Mouse (Mus musculus): ENCODE data around the gene Rala. TPM values are rescaled to one million over a fixed set of nuclear protein-coding genes. Genes with fewer than 3 reads are reported as not detected.

Gene Rala
- 44.2 TPM for polyA plus RNA-seq (2014; fragmentation: Illumina TruSeq; extraction: RNeasy Lipid Tissue Mini Kit (QIAGEN cat#74804); ENCODE audit: low read depth, low replicate concordance)

GRCm38 (mm10) chr13:17944078-17944917 is at the start of gene Rala:
TSS of gene Rala (minus strand) at chr13:17944239.

GRCm38 (mm10) chr13:17992697-17993514 is 48.9 kb upstream of the Rala start, which contains the start of gene Yae1d1:
TSS of gene Yae1d1 (minus strand) at chr13:17993349.

Other genes starting within 250 kb of the Rala start
- gene Mplkip, start 249.0 kb downstream of the Rala start, polyA plus RNA-seq (2014; fragmentation: Illumina TruSeq; extraction: RNeasy Lipid Tissue Mini Kit (QIAGEN cat#74804); ENCODE audit: low read depth, low replicate concordance): 163 TPM
- 6.4 TPM for gene Sugct, start 248.7 kb downstream of the Rala start, polyA plus RNA-seq (2014; fragmentation: Illumina TruSeq; extraction: RNeasy Lipid Tissue Mini Kit (QIAGEN cat#74804); ENCODE audit: low read depth, low replicate concordance)
- 79.7 TPM for gene Cdk13, start 139.1 kb downstream of the Rala start, polyA plus RNA-seq (2014; fragmentation: Illumina TruSeq; extraction: RNeasy Lipid Tissue Mini Kit (QIAGEN cat#74804); ENCODE audit: low read depth, low replicate concordance)
- gene Yae1d1, start 49.1 kb upstream of the Rala start, polyA plus RNA-seq (2014; fragmentation: Illumina TruSeq; extraction: RNeasy Lipid Tissue Mini Kit (QIAGEN cat#74804); ENCODE audit: low read depth, low replicate concordance): 57.4 TPM

Measured in testis, adult 10 weeks (tissue).